Mouse (Mus musculus) c-Kit-positive CD71-positive TER-119-positive erythroid progenitor cells, embryonic 14.5 days (primary cell): Measurements from ENCODE around the gene Cgas.
"Not testable (repeated sequence)": the region's sequence is repeated elsewhere in the genome, so short reads cannot be mapped to it uniquely, and the experiment has no call there.

Source experiments
- DNase-seq: peaks from one replicate; pipeline ENCODE4 v3.0.0-alpha.2; 2013; ENCODE audit warnings: low spot score

Gene Cgas

GRCm38 (mm10) chr9:78442579-78443392, at the start of gene Cgas:
Gene Cgas, minus strand, starts transcription at chr9:78443237.
- no peak for DNase-seq

- DNase-seq, result no peak
Measured at GRCm38 (mm10) chr9:78492254-78492653, 49.2 kb upstream of the Cgas start.

GRCm38 (mm10) chr9:78491169-78491568, 48.1 kb upstream of the Cgas start:
- DNase-seq, result no peak

DNA sequence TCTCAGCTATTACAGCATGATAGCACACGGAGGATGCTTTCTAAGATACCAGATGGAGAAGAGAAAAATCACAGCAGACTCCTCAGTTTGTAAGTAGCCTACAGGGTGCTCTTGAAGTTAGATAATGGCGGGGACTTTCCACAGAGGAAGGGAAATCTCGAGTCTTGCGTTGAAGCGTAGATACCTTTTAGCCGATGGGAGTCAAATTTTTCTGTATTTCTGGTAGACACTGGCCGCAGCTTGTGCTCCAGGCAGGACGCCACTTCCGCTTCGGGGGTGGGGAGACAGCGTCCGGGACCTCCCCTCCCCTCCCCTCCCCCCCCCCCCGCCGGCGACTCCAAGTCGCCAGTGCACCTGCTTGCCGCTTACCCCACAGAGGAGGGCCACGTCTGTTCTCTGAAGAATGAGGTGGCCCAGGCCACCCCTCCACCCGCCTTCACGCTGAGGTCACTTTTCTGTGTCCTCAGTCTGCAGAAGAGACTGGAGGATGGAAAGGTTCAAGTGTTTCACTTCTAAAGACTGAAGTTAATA, 45.9 kb upstream of the Cgas start, which contains the start of gene Eef1a1:
TSS of gene Eef1a1 (minus strand) at position 262 of the 531 bp plus-strand sequence.
- no peak for DNase-seq

DNA sequence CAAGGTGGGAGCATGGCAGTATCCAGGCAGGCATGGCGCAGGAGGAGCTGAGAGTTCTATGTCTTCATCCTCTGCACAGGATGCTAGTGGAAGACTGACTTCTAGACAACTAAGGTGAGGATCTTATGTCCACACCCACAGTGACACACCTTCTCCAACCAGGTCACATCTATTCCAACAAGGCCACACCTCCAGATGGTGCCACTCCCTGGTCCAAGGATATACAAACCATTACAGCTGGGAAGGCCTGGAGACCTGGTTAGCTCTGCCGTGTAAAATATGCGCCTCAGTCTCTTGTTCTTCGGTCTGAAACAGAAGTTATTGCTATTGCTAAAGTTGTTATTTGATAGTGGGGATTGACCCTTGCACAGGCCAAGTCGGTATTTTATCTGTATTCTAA, 45.0 kb upstream of the Cgas start:
- not testable (repeated sequence) for DNase-seq

GRCm38 (mm10) chr9:78484660-78485059, 41.6 kb upstream of the Cgas start:
- DNase-seq, result no peak

DNA sequence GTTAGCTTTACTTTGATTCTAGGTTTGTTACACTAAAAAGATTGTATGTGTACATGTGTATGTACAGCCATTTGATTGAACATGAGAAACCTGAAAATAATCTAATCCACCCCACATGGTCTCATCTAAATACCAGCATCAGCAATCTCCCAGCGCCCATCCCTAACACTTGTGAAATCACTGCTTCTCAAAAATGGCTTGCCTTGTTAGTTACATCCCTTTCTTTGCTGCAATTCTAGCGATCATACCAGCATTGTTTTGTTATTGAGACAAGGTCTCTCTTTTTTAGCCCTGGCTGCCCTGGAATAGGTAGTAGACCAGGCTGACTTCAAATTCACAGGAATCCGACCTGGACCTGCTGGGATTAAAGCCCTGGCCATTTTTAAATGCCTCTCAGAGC, 39.3 kb upstream of the Cgas start:
- DNase-seq, result no peak

GRCm38 (mm10) chr9:78481423-78482331, 38.6 kb upstream of the Cgas start:
- peak; percentile 85 for DNase-seq

GRCm38 (mm10) chr9:78480706-78481358, 37.8 kb upstream of the Cgas start:
- peak; percentile 70 for DNase-seq

DNA sequence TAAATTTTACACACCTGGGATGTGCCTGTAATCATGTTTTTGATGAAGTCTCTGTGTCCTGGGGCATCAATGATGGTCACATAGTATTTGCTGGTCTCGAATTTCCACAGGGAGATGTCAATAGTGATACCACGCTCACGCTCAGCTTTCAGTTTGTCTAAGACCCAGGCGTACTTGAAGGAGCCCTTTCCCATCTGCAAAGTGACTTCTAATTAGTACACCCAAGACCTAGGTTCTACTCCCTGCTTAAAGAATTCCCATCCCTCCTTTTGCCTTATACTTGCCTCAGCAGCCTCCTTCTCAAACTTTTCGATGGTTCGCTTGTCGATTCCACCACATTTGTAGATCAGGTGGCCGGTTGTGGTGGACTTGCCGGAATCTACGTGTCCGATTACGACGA, 37.2 kb upstream of the Cgas start:
- not testable (repeated sequence) for DNase-seq

- DNase-seq, result not testable (repeated sequence)
Measured at GRCm38 (mm10) chr9:78479308-78479707, 36.3 kb upstream of the Cgas start.

DNA sequence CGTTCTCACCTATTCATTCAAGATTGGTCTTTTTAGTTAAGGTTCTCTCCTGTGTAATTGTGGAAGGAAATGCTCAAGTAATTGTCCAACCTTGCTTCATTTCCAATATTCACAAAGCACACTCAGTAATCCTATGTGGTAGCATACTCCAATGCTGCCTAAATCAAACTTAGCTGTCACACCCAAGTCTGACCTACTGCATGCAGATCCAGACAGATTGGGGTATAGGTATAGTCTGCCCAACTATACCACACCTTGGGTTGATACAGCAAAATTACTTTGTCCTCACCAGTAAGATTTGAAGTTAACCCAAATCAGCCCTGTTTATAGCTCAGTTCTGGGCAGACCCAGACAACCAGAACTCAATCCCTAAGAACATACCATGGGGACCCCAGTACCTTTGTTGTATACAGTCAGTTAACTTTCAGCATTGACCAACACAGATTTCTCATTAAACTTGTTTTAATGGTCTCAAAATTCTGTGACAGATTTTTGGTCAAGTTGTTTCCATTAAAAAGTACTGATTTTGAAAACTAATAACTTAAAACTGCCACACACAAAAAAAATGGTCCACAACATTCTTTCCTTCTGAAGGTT, 35.1 kb upstream of the Cgas start:
- not testable (repeated sequence) for DNase-seq

DNA sequence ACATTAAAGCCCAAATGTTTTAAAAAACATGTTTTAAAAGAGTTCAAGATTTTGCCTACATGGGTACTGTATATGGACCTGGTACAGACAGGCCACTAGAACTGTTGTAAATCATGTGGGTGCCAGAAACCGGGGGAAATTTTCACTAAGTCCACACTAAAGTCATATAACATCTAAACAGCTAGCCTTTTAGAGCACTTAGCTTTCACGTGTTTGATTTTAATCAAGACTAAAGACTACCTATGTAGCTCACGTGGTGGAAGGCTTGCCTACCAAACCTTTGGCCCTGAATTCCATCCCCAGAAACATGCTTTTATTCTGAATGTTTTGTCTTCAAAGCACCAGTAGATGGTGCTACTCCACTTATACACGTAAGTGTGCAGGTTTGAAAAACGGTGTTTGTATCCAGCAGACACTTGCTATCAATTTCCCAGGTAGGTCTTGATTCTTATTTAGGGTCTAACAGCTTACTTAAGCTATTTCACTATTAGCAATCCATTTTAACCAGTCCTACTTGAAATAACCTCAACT, 34.0 kb upstream of the Cgas start:
- peak; percentile 62 for DNase-seq

DNA sequence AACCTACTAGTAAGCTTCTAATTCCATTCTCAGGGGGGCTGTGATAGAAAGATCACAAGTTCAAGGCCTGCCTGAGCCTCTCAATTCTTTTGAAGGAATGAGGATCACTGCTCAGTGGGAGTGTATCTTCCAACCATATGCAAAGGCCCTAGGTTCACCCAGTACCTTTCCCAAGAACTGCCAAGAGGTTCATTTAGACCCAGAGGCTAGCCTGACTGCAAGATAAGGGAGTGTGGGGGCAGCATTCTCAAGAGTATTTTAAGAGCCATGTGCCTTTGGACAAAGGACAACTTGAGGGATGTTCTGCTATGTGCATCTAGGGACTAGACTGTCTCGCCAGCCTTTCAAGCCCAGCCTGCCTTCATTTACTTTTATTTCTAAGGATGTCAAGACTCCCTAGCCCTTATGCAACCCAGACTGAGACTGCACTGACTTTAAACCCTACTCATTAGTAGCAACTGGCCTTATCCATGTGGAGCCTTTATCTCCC, 33.5 kb upstream of the Cgas start:
- no peak for DNase-seq

GRCm38 (mm10) chr9:78475873-78476272, 32.8 kb upstream of the Cgas start:
- DNase-seq, result no peak

DNA sequence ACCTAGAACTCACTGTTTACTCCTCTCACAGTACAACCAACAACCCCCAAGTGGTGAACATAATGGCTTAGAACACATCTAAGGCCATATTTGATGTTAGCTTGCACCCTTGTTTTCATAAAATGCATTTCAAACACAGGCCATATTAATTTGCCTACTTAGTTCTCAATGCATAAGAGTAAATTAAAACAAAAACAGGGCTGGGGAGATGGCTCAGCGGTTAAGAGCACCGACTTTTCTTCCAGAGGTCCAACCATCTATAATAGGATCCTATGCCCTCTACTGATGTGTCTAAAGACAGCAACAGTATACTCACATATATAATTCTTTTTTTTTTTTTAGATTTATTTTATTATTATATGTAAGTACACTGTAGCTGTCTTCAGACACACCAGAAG, 32.3 kb upstream of the Cgas start:
- no peak for DNase-seq

DNA sequence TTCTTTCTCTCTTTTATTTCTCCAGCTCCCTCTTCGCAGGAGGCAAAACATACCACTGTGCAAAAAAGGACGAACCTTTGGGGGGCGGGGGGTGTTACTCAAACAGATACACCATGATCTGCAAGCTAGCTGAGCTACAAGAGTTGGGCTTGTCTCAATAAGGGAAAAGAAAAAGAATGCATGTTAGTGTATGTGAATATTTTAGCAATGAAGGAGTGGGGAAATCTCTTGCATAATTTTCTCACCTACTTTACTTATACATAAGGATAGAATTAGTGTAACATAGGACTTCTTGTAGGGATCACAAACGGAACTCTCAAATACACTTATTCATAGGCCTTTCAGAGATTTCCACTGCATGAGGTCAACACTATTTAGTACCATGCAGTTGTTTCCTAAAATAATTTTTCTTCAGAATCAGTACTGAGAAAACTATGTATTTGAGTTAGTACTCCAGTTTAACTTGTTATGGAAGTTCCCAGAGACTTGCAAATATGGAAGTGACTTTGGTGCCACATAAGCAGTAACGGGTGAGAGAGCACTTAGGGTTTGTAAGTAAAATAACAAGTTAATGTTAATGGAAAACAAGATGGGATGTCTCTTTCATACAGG, 31.8 kb upstream of the Cgas start:
- no peak for DNase-seq

- no peak for DNase-seq
Measured at GRCm38 (mm10) chr9:78474270-78474669, 31.2 kb upstream of the Cgas start.

DNA sequence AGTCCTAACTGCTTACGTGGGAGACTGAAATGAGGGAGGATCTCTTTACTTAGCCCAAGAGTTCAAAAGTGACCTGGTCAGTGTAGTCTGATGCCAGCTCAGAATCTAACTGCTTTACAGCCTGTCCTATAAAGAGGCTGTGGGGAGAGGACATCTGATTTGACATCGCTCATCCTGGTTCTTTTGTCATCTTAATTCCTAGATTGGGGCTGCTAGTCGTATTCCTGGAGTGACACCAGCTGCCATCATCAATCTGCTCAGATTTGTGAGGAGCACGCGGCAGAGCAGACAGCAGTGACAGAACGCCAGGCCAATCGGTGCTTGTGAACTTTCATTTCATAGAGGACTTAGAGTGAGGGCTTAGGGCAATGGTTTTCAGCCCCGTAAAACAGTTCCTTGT, 30.6 kb upstream of the Cgas start:
- DNase-seq, result no peak

- DNase-seq, result no peak
Measured at GRCm38 (mm10) chr9:78465725-78466124, 22.7 kb upstream of the Cgas start.

DNA sequence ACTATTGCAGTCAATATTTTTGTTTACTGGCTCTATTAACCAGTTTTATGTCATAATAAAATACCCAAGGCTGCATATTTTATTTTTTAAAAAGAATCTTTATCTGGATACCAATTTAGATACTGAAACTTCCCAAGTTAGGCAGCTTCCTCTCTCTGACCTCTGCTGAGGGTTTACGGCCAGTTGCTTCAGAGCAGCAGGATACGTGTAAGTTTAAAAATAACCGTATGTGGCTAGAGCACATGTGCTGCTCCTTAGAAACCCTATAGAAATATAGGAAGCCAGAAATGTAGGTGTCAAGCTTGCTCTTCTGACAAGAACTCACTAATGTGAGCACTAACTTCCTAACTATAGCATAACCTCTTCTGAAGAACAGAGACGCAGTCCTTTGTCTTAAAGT, 20.3 kb upstream of the Cgas start:
- no peak for DNase-seq
